Mouse (Mus musculus) ES-Bruce4 (cell line): ENCODE measurements at regions not wholly inside any gene's neighbourhood (a gene's known extent, or its start where the extent isn't known, plus 50 kb on each side); places are given as distances from the start of the nearest gene placed in this dataset.

Source experiments
- H3K27ac ChIP-seq: 2 replicates; pipeline ENCODE4 v1.5.1; 2012; ENCODE audit warnings: low read length, inconsistent platforms; ENCODE audit not compliant: insufficient read depth
- H3K27me3 ChIP-seq: 2 replicates; pipeline ENCODE4 v1.6.1; 2012; ENCODE audit warnings: mild to moderate bottlenecking, low read length, inconsistent platforms; ENCODE audit not compliant: control insufficient read depth, poor library complexity, insufficient read depth, severe bottlenecking
- H3K36me3 ChIP-seq: 2 replicates; pipeline ENCODE4 v1.6.1; 2012; ENCODE audit warnings: inconsistent platforms, mild to moderate bottlenecking, low read length, moderate library complexity; ENCODE audit not compliant: control insufficient read depth, poor library complexity, insufficient read depth, severe bottlenecking
- H3K4me1 ChIP-seq: one replicate; pipeline ENCODE4 v1.8.1; 2011; ENCODE audit warnings: low read length; ENCODE audit not compliant: control insufficient read depth, insufficient read depth
- H3K4me3 ChIP-seq: 2 replicates; pipeline ENCODE4 v1.5.1; 2011; ENCODE audit warnings: low read depth, mild to moderate bottlenecking, low read length
- H3K9ac ChIP-seq: 2 replicates; pipeline ENCODE4 v1.6.1; 2012; ENCODE audit warnings: low read depth, mild to moderate bottlenecking, inconsistent platforms; ENCODE audit not compliant: poor library complexity, severe bottlenecking
- H3K9me3 ChIP-seq: replicated peaks from 2 replicates; pipeline ENCODE4 v1.6.1; 2012; ENCODE audit warnings: mild to moderate bottlenecking, low read length, inconsistent platforms; ENCODE audit not compliant: control insufficient read depth, poor library complexity, insufficient read depth, severe bottlenecking
- CTCF ChIP-seq: IDR thresholded peaks from one replicate; pipeline ENCODE4 v1.8.1; 2011; ENCODE audit warnings: low read depth, low read length
- EP300 ChIP-seq: IDR thresholded peaks from 2 replicates; pipeline ENCODE4 v1.6.1; 2011; ENCODE audit warnings: low read depth, low read length; ENCODE audit not compliant: insufficient read depth
- POLR2A ChIP-seq: IDR thresholded peaks from one replicate; pipeline ENCODE4 v1.8.1; 2011; ENCODE audit warnings: low read length; ENCODE audit not compliant: insufficient read depth

- Histone ChIP-seq H3K36me3 (no peaks in the 10 kb centered on the region), H3K4me1 (no peaks in the 10 kb centered on the region), H3K9me3 (no peaks in the 10 kb centered on the region), H3K9ac (no peak overlapping the region), H3K27me3 (no peaks in the 10 kb centered on the region), H3K4me3 (no peak overlapping the region), H3K27ac (no peak overlapping the region)
- no peak for TF ChIP-seq POLR2A
These were observed 126.4 kb downstream of the Srek1 start for GRCm38 (mm10) chr13:103648016-103648415.

GRCm38 (mm10) chr13:103646035-103646434 lies 128.4 kb downstream of the Srek1 start:
- Histone ChIP-seq H3K4me1 (no peaks in the 10 kb centered on the region), H3K9me3 (no peaks in the 10 kb centered on the region), H3K27me3 (no peaks in the 10 kb centered on the region), H3K4me3 (no peak overlapping the region), H3K9ac (no peak overlapping the region), H3K36me3 (no peaks in the 10 kb centered on the region), H3K27ac (no peak overlapping the region)
- TF ChIP-seq CTCF: peak; percentile 70
- no peak for TF ChIP-seq EP300

DNA sequence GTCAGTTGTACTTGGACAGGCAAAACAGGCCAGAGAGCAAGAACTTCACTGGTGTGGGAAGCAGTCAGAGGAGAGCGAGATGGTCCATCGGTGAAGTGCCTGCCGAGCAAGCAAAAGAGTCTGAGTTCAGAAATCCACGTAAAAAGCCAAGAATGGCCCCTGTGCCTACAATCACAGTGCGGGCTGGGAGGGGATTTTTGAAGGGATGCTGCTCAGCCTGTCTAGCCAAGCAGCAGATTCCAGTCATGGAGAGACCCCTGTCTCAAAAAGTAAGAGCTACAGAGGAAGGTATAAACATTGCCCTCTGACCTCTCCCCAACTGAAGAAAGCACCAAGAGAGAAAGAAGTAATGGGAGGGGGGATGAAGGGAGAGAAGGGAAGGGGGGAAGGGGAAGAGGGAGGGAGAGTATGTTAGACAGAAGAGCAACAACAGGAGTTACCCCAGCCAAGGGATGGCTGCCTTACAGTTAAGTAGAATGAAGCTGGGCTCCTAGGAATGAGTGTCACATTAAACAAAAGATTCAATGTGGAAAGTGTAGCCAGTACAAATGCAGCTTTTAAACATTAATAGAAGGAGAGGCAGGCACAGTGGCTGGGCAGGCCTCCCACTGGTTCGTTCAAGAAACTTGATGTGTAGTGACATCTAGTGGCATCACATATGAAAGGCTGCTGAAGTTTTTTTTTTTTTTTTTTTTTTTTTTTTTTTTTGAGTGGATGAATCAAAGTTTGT lies 130.2 kb downstream of the Srek1 start:
- H3K9me3 ChIP-seq: no peaks in the 10 kb centered on the region
- no peaks in the 10 kb centered on the region for H3K27me3 ChIP-seq
- H3K4me1 ChIP-seq: no peaks in the 10 kb centered on the region
- TF ChIP-seq EP300: no peak
- TF ChIP-seq CTCF: peak; percentile 51
- no peak overlapping the region for H3K9ac ChIP-seq
- H3K36me3 ChIP-seq: no peaks in the 10 kb centered on the region
- no peak overlapping the region for H3K27ac ChIP-seq
- H3K4me3 ChIP-seq: no peak overlapping the region

GRCm38 (mm10) chr13:103643486-103643885 lies 130.9 kb downstream of the Srek1 start:
- no peaks in the 10 kb centered on the region for H3K9me3 ChIP-seq
- H3K9ac ChIP-seq: no peak overlapping the region
- H3K27me3 ChIP-seq: no peaks in the 10 kb centered on the region
- H3K27ac ChIP-seq: no peak overlapping the region
- H3K4me1 ChIP-seq: no peaks in the 10 kb centered on the region
- H3K4me3 ChIP-seq: no peak overlapping the region
- no peaks in the 10 kb centered on the region for H3K36me3 ChIP-seq
- TF ChIP-seq CTCF (no peak), EP300 (no peak), POLR2A (no peak)

DNA sequence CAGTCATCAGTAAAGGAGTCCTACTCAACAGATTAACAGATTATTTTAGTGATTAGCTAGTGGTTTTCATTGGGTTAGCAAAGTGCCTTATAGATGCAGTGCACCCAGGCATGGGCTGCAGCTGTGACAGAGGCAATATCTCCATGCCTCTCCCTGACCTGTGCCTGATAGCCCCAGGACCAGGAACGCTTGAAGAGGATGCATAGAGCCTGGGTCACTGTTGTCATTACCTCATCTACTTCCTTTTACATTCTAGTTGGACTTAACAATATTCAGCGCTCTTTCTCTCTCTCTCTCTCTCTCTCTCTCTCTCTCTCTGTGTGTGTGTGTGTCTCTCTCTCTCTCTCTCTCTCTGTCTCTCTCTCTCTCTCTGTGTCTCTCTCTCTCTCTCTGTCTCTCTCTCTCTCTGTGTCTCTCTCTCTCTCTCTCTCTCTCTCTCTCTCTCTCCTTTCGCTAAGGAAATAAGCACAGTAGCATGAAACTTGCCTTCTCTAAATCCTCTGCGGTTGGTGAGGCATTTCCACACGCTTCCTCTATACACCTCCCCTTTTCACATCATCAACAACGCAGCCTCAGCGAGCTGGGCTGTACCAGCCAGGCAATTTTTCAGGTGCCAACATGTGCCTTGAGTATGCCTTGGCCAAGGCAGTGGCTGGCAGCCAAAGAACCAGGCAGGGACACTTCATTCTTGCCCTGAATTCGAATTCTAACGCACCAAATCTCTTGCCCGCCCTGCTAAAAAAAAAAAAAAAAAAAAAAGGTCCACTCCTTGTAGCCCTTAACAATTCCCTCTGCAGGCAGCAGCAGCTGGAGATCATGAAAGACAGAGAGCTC lies 131.6 kb downstream of the Srek1 start:
- Histone ChIP-seq H3K4me3 (no peak overlapping the region), H3K9ac (no peak overlapping the region), H3K4me1 (no peaks in the 10 kb centered on the region), H3K9me3 (no peaks in the 10 kb centered on the region), H3K36me3 (no peaks in the 10 kb centered on the region), H3K27ac (no peak overlapping the region), H3K27me3 (no peaks in the 10 kb centered on the region)
- TF ChIP-seq CTCF: no peak
- no peak for TF ChIP-seq EP300
- TF ChIP-seq POLR2A: no peak

DNA sequence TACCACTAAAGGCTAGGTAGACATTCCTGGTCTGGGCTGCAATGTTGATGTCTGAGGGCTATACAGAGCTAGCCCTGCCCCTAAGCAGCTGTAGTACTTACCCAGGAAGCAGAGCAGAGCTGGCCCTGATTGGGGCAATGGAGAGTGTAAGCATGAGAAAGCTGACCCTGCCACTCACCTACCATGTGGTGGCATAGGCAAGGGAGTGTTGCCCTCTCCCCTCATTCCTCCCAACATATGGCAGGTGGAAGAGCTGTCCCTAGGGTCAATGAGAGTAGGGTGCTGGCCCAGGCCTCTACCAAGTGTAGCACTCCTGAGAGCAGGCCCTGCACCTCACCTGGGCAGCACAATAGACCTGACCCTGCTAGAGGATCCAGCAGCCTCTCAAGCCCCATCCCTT lies 136.4 kb downstream of the Srek1 start:
- TF ChIP-seq CTCF (no peak), EP300 (no peak), POLR2A (no peak)
- Histone ChIP-seq H3K9ac (no peak overlapping the region), H3K4me1 (no peaks in the 10 kb centered on the region), H3K4me3 (no peak overlapping the region), H3K9me3 (no peaks in the 10 kb centered on the region), H3K27me3 (no peaks in the 10 kb centered on the region), H3K27ac (no peak overlapping the region), H3K36me3 (no peaks in the 10 kb centered on the region)
